Mouse (Mus musculus): Measurements from ENCODE around the gene Ttll5.

Gene Ttll5

GRCm38 (mm10) chr12:85928513-85928912, 104.1 kb downstream of the Ttll5 start:
- DNase-seq (ENCODE audit: low spot score): no peak

DNA sequence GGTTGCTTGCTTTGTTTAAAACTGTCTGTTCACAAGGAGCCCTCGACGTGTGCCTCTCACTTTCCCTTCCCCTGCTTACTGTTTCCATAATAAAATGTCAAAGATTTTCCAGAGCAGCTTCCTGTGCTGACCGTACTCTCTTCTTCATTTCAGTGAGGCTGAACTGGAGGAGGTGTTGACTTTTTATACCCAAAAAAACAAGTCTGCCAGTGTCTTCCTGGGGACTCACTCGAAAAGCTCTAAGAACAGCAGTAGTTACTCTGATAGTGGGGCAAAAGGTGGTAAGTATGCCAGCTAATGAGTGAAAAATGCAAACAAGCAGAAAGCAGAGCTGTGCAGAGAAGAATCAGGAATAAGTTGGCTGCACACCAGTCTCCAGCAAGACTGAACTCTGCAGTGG, 105.3 kb downstream of the Ttll5 start:
- DNase-seq (ENCODE audit: low spot score): peak; percentile 7

- DNase-seq (ENCODE audit: low spot score): no peak
Observed at GRCm38 (mm10) chr12:85930713-85931112, 106.3 kb downstream of the Ttll5 start.

DNA sequence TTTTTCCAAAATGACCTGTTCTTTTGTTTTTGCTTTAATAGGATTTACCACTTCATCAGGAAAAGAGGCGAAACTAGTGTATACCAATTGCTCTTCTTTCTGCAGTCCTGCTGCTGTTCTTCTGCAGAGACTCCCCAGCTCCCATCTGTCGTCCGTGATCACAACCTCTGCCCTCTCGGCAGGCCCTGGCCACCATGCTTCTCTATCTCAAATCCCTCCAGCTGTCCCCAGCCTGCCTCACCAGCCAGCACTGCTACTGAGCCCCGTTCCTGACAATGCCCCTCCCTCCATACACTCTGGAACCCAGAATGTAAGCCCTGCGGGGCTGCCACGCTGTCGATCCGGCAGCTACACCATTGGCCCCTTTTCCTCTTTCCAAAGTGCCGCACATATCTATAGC, 108.8 kb downstream of the Ttll5 start:
- DNase-seq (ENCODE audit: low spot score): no peak

GRCm38 (mm10) chr12:85937384-85937783, 112.9 kb downstream of the Ttll5 start:
- no peak for DNase-seq (ENCODE audit: low spot score)

DNA sequence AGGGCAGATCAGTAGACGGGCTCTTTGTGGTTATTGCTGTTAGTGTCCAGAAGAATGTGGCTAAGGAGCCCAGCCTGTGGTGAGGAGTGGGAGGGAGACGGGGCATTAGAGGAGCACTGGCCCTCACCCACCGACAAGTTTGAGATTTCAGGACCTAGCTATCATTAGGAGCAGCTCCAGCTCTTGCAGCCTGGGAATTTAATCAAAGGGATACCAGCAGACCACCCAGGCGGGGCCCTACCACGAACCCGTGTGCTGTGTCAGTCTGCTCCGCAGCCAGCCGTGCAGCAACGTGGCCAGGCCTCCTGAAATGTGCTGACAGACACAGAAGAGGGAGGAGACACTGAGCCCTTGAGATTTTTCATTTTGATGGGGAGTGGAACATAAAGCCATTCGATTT, 119.0 kb downstream of the Ttll5 start:
- no peak for DNase-seq (ENCODE audit: low spot score)

GRCm38 (mm10) chr12:85944419-85944818, 120.0 kb downstream of the Ttll5 start:
- no peak for DNase-seq (ENCODE audit: low spot score)

DNA sequence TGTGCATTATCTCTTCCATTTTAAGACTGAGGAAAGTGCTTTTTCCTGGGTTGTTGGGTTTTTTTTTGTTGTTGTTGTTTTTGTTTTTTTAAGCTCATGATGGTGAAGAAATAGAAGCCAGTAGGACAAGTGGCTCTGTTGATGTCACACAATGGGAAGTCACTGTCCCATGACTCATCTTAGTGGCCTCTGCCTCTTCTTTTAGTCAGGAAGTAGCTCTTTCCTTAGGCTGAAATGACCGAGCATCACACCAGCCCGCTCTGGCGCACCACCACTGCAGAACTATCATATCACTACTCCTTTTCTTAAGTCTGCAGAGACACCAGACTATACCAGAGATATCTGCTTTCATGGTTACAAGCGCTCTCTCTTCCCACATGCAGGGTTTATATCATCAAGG, 122.7 kb downstream of the Ttll5 start:
- DNase-seq (ENCODE audit: low spot score): no peak

DNA sequence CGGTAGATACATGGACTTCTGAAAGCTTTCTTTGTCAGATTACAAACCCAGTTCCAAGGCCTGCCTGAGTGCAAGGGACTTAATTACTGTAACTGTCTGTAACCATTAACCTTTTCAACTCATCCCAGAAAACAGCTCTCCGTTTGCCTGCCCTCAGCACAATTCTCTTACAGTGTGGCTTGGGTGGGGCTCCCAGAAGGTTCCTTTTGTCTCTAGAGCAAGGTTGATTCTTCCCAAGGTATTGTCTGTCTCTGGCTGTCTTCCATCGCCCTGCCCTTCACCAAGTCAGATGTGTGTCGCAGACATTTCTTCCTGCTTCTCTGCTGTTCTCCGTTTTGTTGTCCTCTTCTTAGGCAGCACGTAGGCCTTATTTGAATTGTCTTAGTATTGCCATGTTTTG, 125.2 kb downstream of the Ttll5 start:
- DNase-seq (ENCODE audit: low spot score): no peak

DNA sequence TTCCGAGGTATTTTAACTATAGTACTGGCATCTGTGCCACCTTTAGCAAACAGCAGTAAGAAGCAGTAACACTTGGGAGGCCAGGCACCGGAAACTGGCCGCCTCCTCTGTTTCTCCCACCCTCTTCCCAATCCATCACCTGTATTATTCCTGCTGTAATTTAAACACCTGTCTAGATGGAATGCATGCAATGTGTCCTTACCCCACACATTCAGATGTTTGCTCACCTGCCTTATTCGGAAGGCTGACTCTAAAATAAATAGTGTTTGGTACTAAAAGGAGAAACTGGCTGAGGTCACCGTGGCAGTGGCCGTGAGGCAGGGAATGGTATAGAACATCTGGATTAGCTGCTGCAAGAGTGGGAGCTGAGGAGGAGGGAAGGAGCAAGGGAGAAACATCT, 125.9 kb downstream of the Ttll5 start:
- no peak for DNase-seq (ENCODE audit: low spot score)

DNA sequence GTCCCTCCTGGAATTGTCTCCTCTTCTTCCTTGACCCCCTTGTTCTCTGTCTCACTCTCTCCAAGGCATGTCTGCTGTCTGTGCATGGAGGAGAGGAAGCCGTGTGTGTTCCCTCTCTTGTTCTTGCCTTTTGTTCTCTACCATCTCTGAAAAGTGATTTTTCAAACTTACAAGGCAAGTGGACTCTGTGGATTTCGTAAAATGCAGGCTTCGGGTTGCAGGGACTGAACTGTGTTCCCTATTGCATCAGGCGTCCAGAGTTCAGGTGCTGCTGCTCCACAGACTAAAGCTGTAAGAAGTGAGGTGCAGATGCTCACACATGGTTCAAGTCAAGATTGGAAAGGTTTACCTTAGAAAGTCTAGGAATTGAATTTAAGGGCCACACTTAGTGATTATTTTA, 126.6 kb downstream of the Ttll5 start:
- DNase-seq (ENCODE audit: low spot score): no peak

- peak; percentile 8 for DNase-seq (ENCODE audit: low spot score)
Observed at GRCm38 (mm10) chr12:85951822-85952221, 127.4 kb downstream of the Ttll5 start.

- DNase-seq (ENCODE audit: low spot score): no peak
Observed at GRCm38 (mm10) chr12:85952349-85952748, 127.9 kb downstream of the Ttll5 start.

GRCm38 (mm10) chr12:85954167-85954566, 129.7 kb downstream of the Ttll5 start:
- peak; percentile 20 for DNase-seq (ENCODE audit: low spot score)

DNA sequence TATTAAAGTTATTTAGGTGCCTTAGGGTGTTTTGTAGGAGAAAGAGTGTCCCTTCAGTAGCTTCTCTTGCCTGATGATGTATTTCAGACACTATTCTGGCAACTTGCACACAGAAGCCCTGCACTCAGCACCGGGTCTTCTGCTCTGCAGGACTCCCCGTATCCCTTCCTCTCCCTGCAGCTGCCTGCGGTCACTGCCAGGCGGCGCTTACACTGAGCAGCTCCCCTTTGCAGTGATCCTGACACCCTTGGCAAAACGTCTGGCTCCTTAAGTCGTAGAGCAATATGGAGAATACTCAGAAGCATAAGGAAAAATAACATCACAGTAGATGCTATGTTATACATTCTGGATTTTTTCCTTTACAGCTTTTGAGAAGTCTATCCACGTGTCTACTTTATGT, 130.6 kb downstream of the Ttll5 start:
- no peak for DNase-seq (ENCODE audit: low spot score)

DNA sequence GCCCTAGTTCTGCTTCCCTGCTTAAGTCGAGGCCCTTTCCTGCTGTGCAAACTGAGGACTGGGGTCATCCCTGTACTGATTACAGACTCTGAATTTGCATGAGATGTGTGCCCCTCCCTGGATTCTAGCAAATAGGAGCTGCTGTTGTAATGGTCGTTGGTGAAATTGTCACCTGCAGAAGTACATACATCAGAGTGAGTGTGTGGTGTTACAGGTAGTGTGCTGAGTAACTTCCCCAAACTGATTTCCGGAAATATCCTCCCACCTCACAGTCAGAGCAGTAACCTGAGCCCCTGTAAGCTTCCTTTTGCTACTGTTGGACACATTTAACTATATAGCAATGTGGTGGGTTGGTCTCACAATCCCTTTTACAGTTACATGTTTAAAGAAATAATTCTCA, 131.2 kb downstream of the Ttll5 start:
- DNase-seq (ENCODE audit: low spot score): no peak

DNA sequence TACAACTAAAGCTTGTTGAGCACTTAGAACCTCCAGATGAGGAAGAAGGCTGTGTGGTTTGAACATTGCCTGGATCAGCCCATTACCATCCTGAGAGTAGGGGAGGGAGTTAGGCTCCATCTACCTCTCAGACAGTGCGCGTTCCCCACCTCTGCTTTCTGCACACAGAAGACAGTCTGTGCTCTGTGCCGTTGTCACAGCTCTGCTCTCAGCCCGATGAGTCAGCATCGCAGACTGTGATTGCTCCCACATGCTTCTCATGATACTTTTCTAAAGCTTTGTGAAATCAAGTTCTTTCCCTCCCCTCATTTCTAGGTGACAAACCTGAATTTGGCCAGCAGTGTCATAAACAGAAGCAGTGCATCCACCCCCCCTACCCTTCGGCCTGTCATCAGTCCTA, 131.8 kb downstream of the Ttll5 start:
- no peak for DNase-seq (ENCODE audit: low spot score)

- no peak for DNase-seq (ENCODE audit: low spot score)
Observed at GRCm38 (mm10) chr12:85958460-85958859, 134.0 kb downstream of the Ttll5 start.

DNA sequence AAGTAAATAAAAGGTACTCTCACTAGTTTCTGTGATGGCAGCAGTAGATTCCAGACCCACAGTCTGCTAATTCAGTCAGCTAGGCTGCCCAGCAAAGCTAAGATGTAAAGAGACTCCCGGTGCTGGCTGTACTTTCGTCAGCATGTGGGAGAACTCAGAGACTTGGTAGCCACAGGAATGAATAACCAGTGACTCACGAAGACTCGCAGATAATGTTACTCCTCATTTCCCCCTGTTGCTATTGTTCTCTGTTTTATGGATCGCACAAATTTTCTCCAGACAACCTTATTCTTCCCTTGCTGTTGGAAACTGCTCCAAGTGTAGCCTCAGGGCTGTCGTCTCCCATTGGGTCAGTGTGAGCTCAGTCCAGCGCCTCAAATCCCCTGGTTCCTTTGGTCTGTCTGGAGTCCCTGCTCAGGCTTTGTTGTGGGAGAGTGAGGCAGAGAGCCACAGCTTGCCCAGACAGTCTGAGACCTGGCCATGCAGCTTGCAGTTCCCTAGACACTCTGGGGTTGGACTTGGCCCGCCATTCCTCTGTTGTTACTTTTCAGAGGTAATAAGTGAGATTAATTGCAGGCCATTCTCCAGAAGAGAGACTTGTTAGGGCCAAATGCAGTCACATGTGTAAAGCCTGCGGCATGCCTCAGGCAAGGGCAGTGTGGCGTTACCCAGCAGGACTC, 135.5 kb downstream of the Ttll5 start:
- peak; percentile 14 for DNase-seq (ENCODE audit: low spot score)

GRCm38 (mm10) chr12:85960699-85961098, 136.2 kb downstream of the Ttll5 start:
- no peak for DNase-seq (ENCODE audit: low spot score)

- no peak for DNase-seq (ENCODE audit: low spot score)
Observed at GRCm38 (mm10) chr12:85963160-85963559, 138.7 kb downstream of the Ttll5 start.

DNA sequence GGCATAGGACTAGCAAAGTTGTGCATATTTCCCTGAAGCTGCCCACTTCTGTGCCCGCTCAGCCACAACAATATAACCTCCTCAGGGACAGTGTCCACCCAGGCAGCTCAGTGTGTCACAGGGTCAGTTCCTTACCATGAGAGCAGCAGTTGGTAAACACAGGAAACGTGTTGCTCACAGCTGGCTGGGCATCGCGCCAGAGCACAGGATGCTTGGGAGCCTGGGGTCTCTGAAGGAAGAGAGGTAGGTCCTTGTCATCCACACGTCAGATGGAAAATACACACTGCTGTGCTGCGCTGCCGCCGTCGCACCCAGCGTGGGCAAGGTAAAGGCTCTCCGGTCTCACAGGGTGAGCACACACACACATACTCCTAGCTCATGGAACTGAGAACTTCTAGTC, 139.2 kb downstream of the Ttll5 start:
- peak; percentile 54 for DNase-seq (ENCODE audit: low spot score)

- peak; percentile 85 for DNase-seq (ENCODE audit: low spot score)
Observed at GRCm38 (mm10) chr12:85964436-85964835, 140.0 kb downstream of the Ttll5 start.

- no peak for DNase-seq (ENCODE audit: low spot score)
Observed at GRCm38 (mm10) chr12:85967812-85968211, 143.4 kb downstream of the Ttll5 start.

- DNase-seq (ENCODE audit: low spot score): no peak
Observed at GRCm38 (mm10) chr12:85968409-85968808, 143.9 kb downstream of the Ttll5 start.
